Mouse (Mus musculus): ENCODE measurements around the gene Rcsd1. TPM values are rescaled to one million over a fixed set of nuclear protein-coding genes. Genes with fewer than 3 reads are reported as not detected.

The Rcsd1 gene
- polyA plus RNA-seq, 1 experiment from 2014 or later, result 12.4 TPM

DNA sequence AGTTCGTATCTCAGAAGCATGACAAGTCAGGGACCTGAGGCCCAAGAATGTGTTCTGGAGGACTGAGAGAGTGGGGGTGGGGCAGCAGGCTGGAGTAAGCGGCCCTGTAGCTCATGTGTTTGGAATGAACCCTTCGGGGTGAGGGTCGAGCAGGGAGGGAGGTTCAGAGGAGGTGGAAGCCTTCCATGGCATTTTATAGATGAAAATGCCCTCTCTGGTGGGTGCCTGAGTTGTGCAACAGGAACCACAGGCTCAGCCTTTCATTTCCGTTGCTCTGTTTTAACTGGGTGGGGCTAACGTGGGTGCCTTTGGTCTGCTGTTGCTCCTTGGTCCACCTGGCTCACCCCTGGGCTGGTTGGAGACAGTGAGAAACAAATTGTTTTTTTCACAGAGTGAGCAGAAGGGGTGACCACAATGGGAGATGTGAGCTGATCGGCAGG lies 9.2 kb downstream of the Rcsd1 start:
- Histone ChIP-seq H3K27ac (replicated peaks) (no peak overlapping the region), H3K9me3 (no peaks in the 10 kb centered on the region), H3K9ac (no peak overlapping the region), H3K4me3 (no peak overlapping the region), H3K4me2 (no peak overlapping the region), H3K27me3 (peaks cover 32% of the 10 kb centered on the region), H3K4me1 (replicated peaks) (peaks cover 20% of the 10 kb centered on the region), H3K36me3 (no peaks in the 10 kb centered on the region)
- no peak for ATAC-seq (ENCODE audit: low read depth)
- 56% methylated on average over 7 of the region's 7 CpGs for WGBS

DNA sequence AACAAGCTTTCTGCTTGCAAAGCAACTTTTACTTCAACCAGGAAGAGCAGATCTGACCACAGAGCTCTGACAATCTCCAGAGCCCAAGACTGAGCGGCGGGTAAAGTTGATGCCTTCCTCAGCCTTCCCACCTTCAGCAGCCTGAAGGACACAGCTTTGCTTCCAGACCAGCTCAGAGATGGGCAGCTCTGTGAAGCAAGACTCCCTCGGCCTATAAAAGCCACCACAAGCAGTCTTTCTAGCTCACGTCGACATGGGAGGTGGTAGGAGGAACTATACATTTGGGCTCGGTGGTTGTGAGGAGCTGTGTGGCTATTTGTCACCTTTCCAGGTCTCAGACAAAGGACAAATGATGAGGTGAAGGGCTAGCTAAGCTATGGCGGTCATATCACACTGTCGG lies 11.9 kb downstream of the Rcsd1 start:
- no peak overlapping the region for H3K9ac ChIP-seq
- H3K36me3 ChIP-seq, result no peaks in the 10 kb centered on the region
- H3K27ac ChIP-seq (replicated peaks), result no peak overlapping the region
- no peak overlapping the region for H3K4me2 ChIP-seq
- 68% methylated on average over 8 of the region's 8 CpGs for WGBS
- H3K4me3 ChIP-seq, result no peak overlapping the region
- H3K27me3 ChIP-seq, result peaks cover 16% of the 10 kb centered on the region; the same call in 1 of the 2 replicates
- H3K4me1 ChIP-seq (replicated peaks), result peaks cover 28% of the 10 kb centered on the region
- H3K9me3 ChIP-seq, result no peaks in the 10 kb centered on the region
- no peak for ATAC-seq (ENCODE audit: low read depth)

GRCm38 (mm10) chr1:165696870-165697269 lies 12.7 kb downstream of the Rcsd1 start:
- no peak overlapping the region for H3K9ac ChIP-seq
- H3K27ac ChIP-seq (replicated peaks), result no peak overlapping the region
- peaks cover 24% of the 10 kb centered on the region for H3K4me1 ChIP-seq (replicated peaks)
- H3K9me3 ChIP-seq, result no peaks in the 10 kb centered on the region
- no peak overlapping the region for H3K4me2 ChIP-seq
- no peaks in the 10 kb centered on the region for H3K36me3 ChIP-seq
- peaks cover 9% of the 10 kb centered on the region; the same call in 1 of the 2 replicates for H3K27me3 ChIP-seq
- WGBS, result 49% methylated on average over 7 of the region's 7 CpGs
- H3K4me3 ChIP-seq, result no peak overlapping the region
- ATAC-seq (ENCODE audit: low read depth), result no peak

GRCm38 (mm10) chr1:165696040-165696439 lies 13.5 kb downstream of the Rcsd1 start:
- Histone ChIP-seq H3K4me3 (no peak overlapping the region), H3K36me3 (no peaks in the 10 kb centered on the region), H3K27ac (replicated peaks) (no peak overlapping the region), H3K4me1 (replicated peaks) (peaks cover 23% of the 10 kb centered on the region), H3K9ac (no peak overlapping the region), H3K27me3 (0 out of 2 replicates have a peak, but pooled peaks cover 2% of the 10 kb centered on the region), H3K4me2 (no peak overlapping the region), H3K9me3 (no peaks in the 10 kb centered on the region)
- no peak for ATAC-seq (ENCODE audit: low read depth)
- WGBS, result 88% methylated on average over 5 of the region's 5 CpGs

- Histone ChIP-seq H3K27me3 (0 out of 2 replicates have a peak, but pooled peaks cover 2% of the 10 kb centered on the region), H3K9me3 (no peaks in the 10 kb centered on the region), H3K4me2 (no peak overlapping the region), H3K9ac (no peak overlapping the region), H3K36me3 (no peaks in the 10 kb centered on the region), H3K4me3 (no peak overlapping the region), H3K27ac (replicated peaks) (no peak overlapping the region), H3K4me1 (replicated peaks) (peaks cover 24% of the 10 kb centered on the region)
- no peak for ATAC-seq (ENCODE audit: low read depth)
These were observed 14.1 kb downstream of the Rcsd1 start for GRCm38 (mm10) chr1:165695392-165696014.

DNA sequence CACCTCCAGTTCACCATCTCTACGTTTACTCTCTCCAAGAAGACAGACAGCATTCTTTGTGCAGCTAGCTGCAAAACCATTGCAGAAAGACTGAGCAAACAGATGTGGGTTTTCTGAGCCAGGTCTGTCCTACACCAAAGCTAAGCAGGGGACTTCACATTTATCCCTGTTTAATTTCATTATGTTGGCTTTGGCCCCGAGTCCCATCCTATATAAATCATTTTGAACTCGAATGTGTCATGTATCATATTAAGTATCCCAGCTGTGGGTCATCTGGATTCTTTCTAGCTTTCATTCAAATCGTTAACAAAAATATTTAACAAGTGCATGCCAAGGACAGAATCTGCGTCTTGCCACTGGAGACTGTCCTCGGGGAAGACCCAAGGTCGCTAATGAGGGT lies 15.7 kb downstream of the Rcsd1 start:
- Histone ChIP-seq H3K4me1 (replicated peaks) (peaks cover 24% of the 10 kb centered on the region), H3K4me3 (no peak overlapping the region), H3K36me3 (no peaks in the 10 kb centered on the region), H3K9me3 (no peaks in the 10 kb centered on the region), H3K9ac (no peak overlapping the region), H3K27me3 (0 out of 2 replicates have a peak, but pooled peaks cover 2% of the 10 kb centered on the region), H3K4me2 (no peak overlapping the region), H3K27ac (replicated peaks) (no peak overlapping the region)
- 62% methylated on average over 7 of the region's 7 CpGs for WGBS
- no peak for ATAC-seq (ENCODE audit: low read depth)

GRCm38 (mm10) chr1:165691516-165691915 lies 18.0 kb downstream of the Rcsd1 start:
- H3K36me3 ChIP-seq, result no peaks in the 10 kb centered on the region
- peak; percentile 60; the same call in 1 of the 2 replicates for ATAC-seq (ENCODE audit: low read depth)
- H3K4me2 ChIP-seq, result no peak overlapping the region
- WGBS, result 23% methylated on average over 3 of the region's 3 CpGs
- no peaks in the 10 kb centered on the region for H3K27me3 ChIP-seq
- no peak overlapping the region for H3K9ac ChIP-seq
- H3K27ac ChIP-seq (replicated peaks), result no peak overlapping the region
- no peak overlapping the region for H3K4me3 ChIP-seq
- H3K9me3 ChIP-seq, result no peaks in the 10 kb centered on the region
- peaks cover 24% of the 10 kb centered on the region for H3K4me1 ChIP-seq (replicated peaks)

DNA sequence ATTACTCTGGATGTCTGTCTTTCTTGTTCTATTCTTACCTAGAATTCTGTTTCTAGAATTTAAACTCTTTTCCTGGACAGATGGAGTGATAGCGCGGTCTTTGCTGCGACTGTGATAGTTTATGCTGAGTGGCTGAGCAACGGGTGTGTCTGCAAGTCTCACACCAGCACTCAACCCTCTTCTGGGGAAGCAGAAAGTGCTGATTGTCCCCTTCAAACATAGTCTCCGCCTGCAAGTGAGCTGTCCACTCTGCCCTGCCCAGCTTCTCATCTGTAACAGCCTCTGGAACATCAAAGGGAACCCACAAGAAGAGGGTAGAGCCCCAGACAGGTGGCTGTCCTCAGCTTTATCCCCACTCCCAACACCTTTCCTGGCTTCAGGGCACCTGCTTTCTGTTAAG lies 19.7 kb downstream of the Rcsd1 start:
- WGBS, result 78% methylated on average over 5 of the region's 5 CpGs
- H3K9ac ChIP-seq, result no peak overlapping the region
- H3K36me3 ChIP-seq, result no peaks in the 10 kb centered on the region
- no peak overlapping the region for H3K27ac ChIP-seq (replicated peaks)
- H3K27me3 ChIP-seq, result no peaks in the 10 kb centered on the region
- H3K4me3 ChIP-seq, result no peak overlapping the region
- H3K4me1 ChIP-seq (replicated peaks), result peaks cover 24% of the 10 kb centered on the region
- H3K9me3 ChIP-seq, result no peaks in the 10 kb centered on the region
- ATAC-seq (ENCODE audit: low read depth), result no peak
- no peak overlapping the region for H3K4me2 ChIP-seq

- Histone ChIP-seq H3K9me3 (no peaks in the 10 kb centered on the region), H3K4me3 (no peak overlapping the region), H3K9ac (no peak overlapping the region), H3K27ac (replicated peaks) (no peak overlapping the region), H3K27me3 (no peaks in the 10 kb centered on the region), H3K36me3 (no peaks in the 10 kb centered on the region), H3K4me1 (replicated peaks) (peaks cover 13% of the 10 kb centered on the region), H3K4me2 (no peak overlapping the region)
- no peak for ATAC-seq (ENCODE audit: low read depth)
- WGBS, result 87% methylated on average over 2 of the region's 2 CpGs
These were observed 21.7 kb downstream of the Rcsd1 start for GRCm38 (mm10) chr1:165687861-165688260.

GRCm38 (mm10) chr1:165686963-165687362 lies 22.6 kb downstream of the Rcsd1 start:
- 76% methylated on average over 8 of the region's 8 CpGs for WGBS
- H3K4me3 ChIP-seq, result no peak overlapping the region
- no peak for ATAC-seq (ENCODE audit: low read depth)
- no peak overlapping the region for H3K27ac ChIP-seq (replicated peaks)
- H3K4me2 ChIP-seq, result no peak overlapping the region
- H3K36me3 ChIP-seq, result no peaks in the 10 kb centered on the region
- peaks cover 8% of the 10 kb centered on the region for H3K4me1 ChIP-seq (replicated peaks)
- H3K9ac ChIP-seq, result no peak overlapping the region
- no peaks in the 10 kb centered on the region for H3K27me3 ChIP-seq
- H3K9me3 ChIP-seq, result no peaks in the 10 kb centered on the region

DNA sequence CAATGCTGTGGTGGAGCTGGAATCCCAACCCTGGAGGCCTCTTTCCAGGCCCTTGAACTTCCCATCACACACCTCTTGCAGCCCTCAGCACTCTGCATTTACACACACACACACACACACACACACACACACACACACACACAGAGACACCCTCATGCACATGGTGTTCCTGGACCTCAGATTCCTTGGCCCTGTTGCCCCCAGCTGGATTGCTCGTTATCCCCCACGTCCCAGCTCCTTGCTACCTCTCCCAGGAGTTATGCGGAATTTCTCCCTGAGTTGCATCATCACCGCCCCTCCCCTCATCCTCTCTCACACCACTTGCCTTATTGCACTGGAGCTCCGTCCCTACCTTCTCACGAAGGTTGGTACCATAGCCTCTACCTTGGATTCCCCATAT lies 23.2 kb downstream of the Rcsd1 start:
- H3K27me3 ChIP-seq, result no peaks in the 10 kb centered on the region
- no peak overlapping the region for H3K27ac ChIP-seq (replicated peaks)
- H3K9me3 ChIP-seq, result no peaks in the 10 kb centered on the region
- peaks cover 4% of the 10 kb centered on the region for H3K4me1 ChIP-seq (replicated peaks)
- no peak for ATAC-seq (ENCODE audit: low read depth)
- 62% methylated on average over 6 of the region's 6 CpGs for WGBS
- no peaks in the 10 kb centered on the region for H3K36me3 ChIP-seq
- no peak overlapping the region for H3K9ac ChIP-seq
- H3K4me3 ChIP-seq, result no peak overlapping the region
- H3K4me2 ChIP-seq, result no peak overlapping the region

DNA sequence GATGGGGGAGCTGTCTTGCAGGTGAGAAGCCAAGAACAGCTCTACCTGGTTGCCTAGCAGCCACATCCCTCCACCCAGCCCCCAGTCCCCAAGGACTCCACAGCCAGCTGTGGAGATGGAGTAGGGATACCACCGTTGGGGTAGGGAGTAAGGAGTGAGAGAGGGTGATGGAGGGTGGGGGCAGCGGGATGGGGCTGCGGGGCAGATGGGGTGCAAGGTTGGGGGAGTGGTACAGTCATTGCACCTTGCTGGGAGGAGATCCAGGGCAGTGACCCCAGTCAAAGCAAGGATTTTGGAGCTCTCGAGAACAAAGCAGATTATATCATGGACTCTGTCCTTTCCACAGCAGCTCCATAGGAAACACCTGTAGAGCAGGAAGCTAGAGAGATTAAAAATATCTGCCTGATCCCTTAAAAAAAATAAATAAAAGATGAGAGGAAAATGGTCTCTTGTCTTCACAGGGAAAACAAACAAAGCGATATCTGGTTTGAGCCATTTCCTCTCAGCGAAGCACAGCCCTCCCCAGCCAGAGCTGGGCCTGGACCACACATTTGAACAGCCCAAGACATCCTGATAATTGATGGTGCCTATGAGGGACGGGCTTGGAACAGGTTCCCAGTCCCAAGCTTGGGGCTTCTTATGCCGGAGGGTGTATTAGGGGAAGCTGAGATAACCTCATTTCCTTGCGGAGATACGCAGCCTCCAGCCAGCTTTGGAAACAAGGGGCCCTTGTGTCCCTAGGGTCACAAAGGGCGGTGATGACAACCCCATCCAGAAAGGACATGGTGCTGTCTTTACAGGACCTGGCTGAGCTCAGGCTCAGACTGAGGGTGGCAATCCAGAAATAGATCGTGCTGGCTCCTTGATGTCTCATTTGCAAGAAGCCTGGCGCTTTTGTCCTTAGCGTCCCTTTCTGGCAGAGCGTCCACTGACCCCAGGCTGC lies 25.0 kb downstream of the Rcsd1 start:
- H3K4me3 ChIP-seq, result no peak overlapping the region
- H3K9ac ChIP-seq, result no peak overlapping the region
- no peaks in the 10 kb centered on the region for H3K4me1 ChIP-seq (replicated peaks)
- no peak for ATAC-seq (ENCODE audit: low read depth)
- 0 out of 2 replicates have a peak overlapping the region, but pooled peaks have one; percentile 9 for H3K27ac ChIP-seq (replicated peaks)
- no peaks in the 10 kb centered on the region for H3K36me3 ChIP-seq
- WGBS, result 61% methylated on average over 15 of the region's 15 CpGs
- no peaks in the 10 kb centered on the region for H3K27me3 ChIP-seq
- H3K4me2 ChIP-seq, result no peak overlapping the region
- no peaks in the 10 kb centered on the region for H3K9me3 ChIP-seq
